Mouse (Mus musculus): ENCODE data around the gene Med20. TPM values are rescaled to one million over a fixed set of nuclear protein-coding genes. Genes with fewer than 3 reads are reported as not detected.
"Not testable (repeated sequence)": the region's sequence is repeated elsewhere in the genome, so short reads cannot be mapped to it uniquely, and the experiment has no call there.

Med20 gene
- polyA plus RNA-seq, 1 experiment from 2014 or later = 47.0 TPM

- peak overlapping the region; percentile 69 for H3K27ac ChIP-seq (ENCODE audit: low read length)
- peaks cover 30% of the 10 kb centered on the region for H3K4me1 ChIP-seq (ENCODE audit: control insufficient read depth, insufficient read depth, low read length)
- H3K9me3 ChIP-seq (replicated peaks; ENCODE audit: control insufficient read depth, low read length, poor library complexity, severe bottlenecking) = no peaks in the 10 kb centered on the region
- H3K4me2 ChIP-seq (ENCODE audit: low read length) = peak overlapping the region; percentile 99
- no peaks in the 10 kb centered on the region for H3K27me3 ChIP-seq (ENCODE audit: control insufficient read depth, insufficient read depth, low read depth, low read length)
- ATAC-seq = no peak
- peak overlapping the region; percentile 71 for H3K4me3 ChIP-seq (ENCODE audit: low read depth, low read length)
- H3K36me3 ChIP-seq (ENCODE audit: control insufficient read depth, insufficient read depth, low read length) = no peaks in the 10 kb centered on the region
- H3K9ac ChIP-seq (ENCODE audit: low read depth, low read length) = peak overlapping the region; percentile 68
- 0% methylated on average over 6 of the region's 9 CpGs for WGBS
These were observed 16.5 kb upstream of the Med20 start for GRCm38 (mm10) chr17:47594969-47595247.

GRCm38 (mm10) chr17:47595248-47596161, 15.9 kb upstream of the Med20 start:
- H3K4me1 ChIP-seq (ENCODE audit: control insufficient read depth, insufficient read depth, low read length) = peaks cover 30% of the 10 kb centered on the region
- H3K27me3 ChIP-seq (ENCODE audit: control insufficient read depth, insufficient read depth, low read depth, low read length) = no peaks in the 10 kb centered on the region
- ATAC-seq = peak; percentile 25; the same call in 1 of the 2 replicates
- no peaks in the 10 kb centered on the region for H3K36me3 ChIP-seq (ENCODE audit: control insufficient read depth, insufficient read depth, low read length)
- WGBS = 1% methylated on average over 20 of the region's 21 CpGs
- H3K9ac ChIP-seq (ENCODE audit: low read depth, low read length) = peak overlapping the region; percentile 68
- no peaks in the 10 kb centered on the region for H3K9me3 ChIP-seq (replicated peaks; ENCODE audit: control insufficient read depth, low read length, poor library complexity, severe bottlenecking)
- H3K27ac ChIP-seq (ENCODE audit: low read length) = peak overlapping the region; percentile 69
- peak overlapping the region; percentile 99 for H3K4me2 ChIP-seq (ENCODE audit: low read length)
- H3K4me3 ChIP-seq (ENCODE audit: low read depth, low read length) = peak overlapping the region; percentile 71

- Histone ChIP-seq H3K4me2 (ENCODE audit: low read length) (peak overlapping the region; percentile 99), H3K4me3 (ENCODE audit: low read depth, low read length) (no peak overlapping the region), H3K27ac (ENCODE audit: low read length) (peak overlapping the region; percentile 68), H3K27me3 (ENCODE audit: control insufficient read depth, insufficient read depth, low read depth, low read length) (no peaks in the 10 kb centered on the region), H3K36me3 (ENCODE audit: control insufficient read depth, insufficient read depth, low read length) (peaks cover 6% of the 10 kb centered on the region), H3K9me3 (replicated peaks; ENCODE audit: control insufficient read depth, low read length, poor library complexity, severe bottlenecking) (no peaks in the 10 kb centered on the region), H3K9ac (ENCODE audit: low read depth, low read length) (0 out of 2 replicates have a peak overlapping the region, but pooled peaks have one; percentile 16), H3K4me1 (ENCODE audit: control insufficient read depth, insufficient read depth, low read length) (peaks cover 30% of the 10 kb centered on the region)
- ATAC-seq = no peak
- WGBS = 19% methylated on average over 6 of the region's 6 CpGs
These were observed 15.1 kb upstream of the Med20 start for GRCm38 (mm10) chr17:47596162-47596838.

- peaks cover 30% of the 10 kb centered on the region for H3K4me1 ChIP-seq (ENCODE audit: control insufficient read depth, insufficient read depth, low read length)
- no peaks in the 10 kb centered on the region for H3K9me3 ChIP-seq (replicated peaks; ENCODE audit: control insufficient read depth, low read length, poor library complexity, severe bottlenecking)
- H3K4me3 ChIP-seq (ENCODE audit: low read depth, low read length) = no peak overlapping the region
- H3K4me2 ChIP-seq (ENCODE audit: low read length) = peak overlapping the region; percentile 99
- H3K36me3 ChIP-seq (ENCODE audit: control insufficient read depth, insufficient read depth, low read length) = peaks cover 11% of the 10 kb centered on the region
- no peak for ATAC-seq
- no peaks in the 10 kb centered on the region for H3K27me3 ChIP-seq (ENCODE audit: control insufficient read depth, insufficient read depth, low read depth, low read length)
- WGBS = 43% methylated on average over 5 of the region's 5 CpGs
- peak overlapping the region; percentile 68; the same call in 1 of the 2 replicates for H3K27ac ChIP-seq (ENCODE audit: low read length)
- no peak overlapping the region for H3K9ac ChIP-seq (ENCODE audit: low read depth, low read length)
These were observed 14.6 kb upstream of the Med20 start for GRCm38 (mm10) chr17:47596839-47597164.

GRCm38 (mm10) chr17:47597261-47597660, 14.1 kb upstream of the Med20 start:
- Histone ChIP-seq H3K9me3 (replicated peaks; ENCODE audit: control insufficient read depth, low read length, poor library complexity, severe bottlenecking) (no peaks in the 10 kb centered on the region), H3K9ac (ENCODE audit: low read depth, low read length) (no peak overlapping the region), H3K4me3 (ENCODE audit: low read depth, low read length) (no peak overlapping the region), H3K36me3 (ENCODE audit: control insufficient read depth, insufficient read depth, low read length) (peaks cover 15% of the 10 kb centered on the region), H3K4me2 (ENCODE audit: low read length) (no peak overlapping the region), H3K27ac (ENCODE audit: low read length) (no peak overlapping the region), H3K27me3 (ENCODE audit: control insufficient read depth, insufficient read depth, low read depth, low read length) (no peaks in the 10 kb centered on the region), H3K4me1 (ENCODE audit: control insufficient read depth, insufficient read depth, low read length) (peaks cover 30% of the 10 kb centered on the region)
- no peak for ATAC-seq
- 48% methylated on average over 13 of the region's 13 CpGs for WGBS

- H3K27ac ChIP-seq (ENCODE audit: low read length) = peak overlapping the region; percentile 28; the same call in 1 of the 2 replicates
- H3K9ac ChIP-seq (ENCODE audit: low read depth, low read length) = no peak overlapping the region; the same call in 1 of the 2 replicates
- H3K4me3 ChIP-seq (ENCODE audit: low read depth, low read length) = no peak overlapping the region
- peaks cover 26% of the 10 kb centered on the region for H3K4me1 ChIP-seq (ENCODE audit: control insufficient read depth, insufficient read depth, low read length)
- H3K4me2 ChIP-seq (ENCODE audit: low read length) = no peak overlapping the region
- no peak for ATAC-seq
- peaks cover 20% of the 10 kb centered on the region for H3K36me3 ChIP-seq (ENCODE audit: control insufficient read depth, insufficient read depth, low read length)
- 21% methylated on average over 10 of the region's 10 CpGs for WGBS
- no peaks in the 10 kb centered on the region for H3K27me3 ChIP-seq (ENCODE audit: control insufficient read depth, insufficient read depth, low read depth, low read length)
- no peaks in the 10 kb centered on the region for H3K9me3 ChIP-seq (replicated peaks; ENCODE audit: control insufficient read depth, low read length, poor library complexity, severe bottlenecking)
These were observed 13.4 kb upstream of the Med20 start for GRCm38 (mm10) chr17:47597838-47598579.

- Histone ChIP-seq H3K36me3 (ENCODE audit: control insufficient read depth, insufficient read depth, low read length) (peaks cover 20% of the 10 kb centered on the region), H3K4me1 (ENCODE audit: control insufficient read depth, insufficient read depth, low read length) (peaks cover 26% of the 10 kb centered on the region), H3K27ac (ENCODE audit: low read length) (peak overlapping the region; percentile 28; the same call in 1 of the 2 replicates)
- H3K4me2 ChIP-seq (ENCODE audit: low read length); ATAC-seq; H3K9me3 ChIP-seq (replicated peaks; ENCODE audit: control insufficient read depth, low read length, poor library complexity, severe bottlenecking); H3K9ac ChIP-seq (ENCODE audit: low read depth, low read length); H3K4me3 ChIP-seq (ENCODE audit: low read depth, low read length); H3K27me3 ChIP-seq (ENCODE audit: control insufficient read depth, insufficient read depth, low read depth, low read length): not testable (repeated sequence)
- 85% methylated on average over 10 of the region's 10 CpGs for WGBS
These were observed 12.6 kb upstream of the Med20 start for GRCm38 (mm10) chr17:47598580-47599304.

- H3K9me3 ChIP-seq (replicated peaks; ENCODE audit: control insufficient read depth, low read length, poor library complexity, severe bottlenecking) = no peaks in the 10 kb centered on the region
- H3K9ac ChIP-seq (ENCODE audit: low read depth, low read length) = no peak overlapping the region
- no peak overlapping the region for H3K27ac ChIP-seq (ENCODE audit: low read length)
- H3K4me1 ChIP-seq (ENCODE audit: control insufficient read depth, insufficient read depth, low read length) = peaks cover 18% of the 10 kb centered on the region
- WGBS = 85% methylated on average over 11 of the region's 11 CpGs
- ATAC-seq = no peak
- H3K4me3 ChIP-seq (ENCODE audit: low read depth, low read length) = no peak overlapping the region
- H3K4me2 ChIP-seq (ENCODE audit: low read length) = no peak overlapping the region
- H3K36me3 ChIP-seq (ENCODE audit: control insufficient read depth, insufficient read depth, low read length) = peaks cover 21% of the 10 kb centered on the region
- no peaks in the 10 kb centered on the region for H3K27me3 ChIP-seq (ENCODE audit: control insufficient read depth, insufficient read depth, low read depth, low read length)
These were observed 11.7 kb upstream of the Med20 start for GRCm38 (mm10) chr17:47599511-47600297.

All from midbrain, embryonic 16.5 days (tissue).